Mouse (Mus musculus) limb, embryonic 14.5 days (tissue): ENCODE data around the gene Mnt. TPM values are rescaled to one million over a fixed set of nuclear protein-coding genes. Genes with fewer than 3 reads are reported as not detected.

ENCODE experiments used
- ATAC-seq: fragments of 200-750 bp; cut with Nextera tagmentation; 2 replicates; pipeline ENCODE4 v1.8.0; 2017; ENCODE audit warnings: low read depth, moderate number of reproducible peaks, moderate TSS enrichment; ENCODE audit not compliant: low FRiP score
- DNase-seq: peaks from one replicate; pipeline ENCODE4 v3.0.0-alpha.2; 2015; ENCODE audit warnings: low spot score
- H3K27ac ChIP-seq: fragments of 300-500 bp; sonication (generic); replicated peaks from 2 replicates; pipeline ENCODE4 v1.5.1; 2014; ENCODE audit warnings: low read depth, mild to moderate bottlenecking, low read length, moderate library complexity, mixed read lengths
- H3K27me3 ChIP-seq: fragments of 300-500 bp; sonication (generic); 2 replicates; pipeline ENCODE4 v1.6.1; 2014; ENCODE audit warnings: low read length, mixed read lengths; ENCODE audit not compliant: control insufficient read depth, insufficient read depth
- H3K36me3 ChIP-seq: fragments of 300-500 bp; sonication (generic); 2 replicates; pipeline ENCODE4 v1.6.1; 2014; ENCODE audit warnings: mild to moderate bottlenecking, low read length, moderate library complexity, mixed read lengths; ENCODE audit not compliant: control insufficient read depth, insufficient read depth
- H3K4me1 ChIP-seq: fragments of 300-500 bp; sonication (generic); 2 replicates; pipeline ENCODE4 v1.6.1; 2014; ENCODE audit warnings: antibody characterized with exemption, low read length, mixed read lengths; ENCODE audit not compliant: control insufficient read depth, insufficient read depth
- H3K4me2 ChIP-seq: fragments of 300-500 bp; sonication (generic); replicated peaks from 2 replicates; pipeline ENCODE4 v1.6.1; 2014; ENCODE audit warnings: low read depth, mild to moderate bottlenecking, low read length, moderate library complexity; ENCODE audit not compliant: severe bottlenecking
- H3K4me3 ChIP-seq: fragments of 300-500 bp; sonication (generic); replicated peaks from 2 replicates; pipeline ENCODE4 v1.5.1; 2014; ENCODE audit warnings: low read length
- H3K9ac ChIP-seq: fragments of 300-500 bp; sonication (generic); 2 replicates; pipeline ENCODE4 v1.6.1; 2014; ENCODE audit warnings: mild to moderate bottlenecking, low read depth, low read length, moderate library complexity; ENCODE audit not compliant: severe bottlenecking
- H3K9me3 ChIP-seq: fragments of 300-500 bp; sonication (generic); 2 replicates; pipeline ENCODE4 v1.6.1; 2016; ENCODE audit warnings: low read length; ENCODE audit not compliant: control insufficient read depth
- POLR2A ChIP-seq: fragments of 200-500 bp; IDR thresholded peaks from 2 replicates; pipeline ENCODE4 v1.8.0; 2012; ENCODE audit warnings: inconsistent platforms, mild to moderate bottlenecking, moderate library complexity, borderline replicate concordance; ENCODE audit not compliant: insufficient read depth, insufficient read length; ENCODE audit errors: extremely low read depth
- WGBS: fragments of 180-500 bp; shearing (Covaris S2); extraction: QIAGEN DNeasy Blood & Tissue Kit; methylation state at CpG from one replicate; pipeline ENCODE4 v1.1.7; 2014; 5-methylcytosine and 5-hydroxymethylcytosine counted together
- polyA plus RNA-seq, 2 experiments: library from polyadenylated mRNA; depleted of rRNA in 1 of 2; stranded (reverse) in 1 of 2; unstranded in 1 of 2; fragments of >200 nt; fragmentation: Nextera tagmentation in 1 of 2; extraction: Ambion mirVana in 1 of 2; gene quantifications; 2 replicates each; pipeline versions ENCODE4 v1.2.1 to v1.2.3; 2012 to 2014

Mnt gene
- polyA plus RNA-seq, 2 experiments = 6.0 to 17.9 TPM

GRCm38 (mm10) chr11:74839860-74840715, 9.4 kb downstream of the Mnt start:
- H3K4me3 ChIP-seq = no peak overlapping the region
- H3K4me2 ChIP-seq = no peak overlapping the region
- H3K4me1 ChIP-seq = peaks cover 16% of the 10 kb centered on the region; the same call in 1 of the 2 replicates
- DNase-seq (no peak), ATAC-seq (no peak)
- H3K27ac ChIP-seq = no peak overlapping the region
- H3K9ac ChIP-seq = no peak overlapping the region
- no peaks in the 10 kb centered on the region for H3K9me3 ChIP-seq
- no peaks in the 10 kb centered on the region for H3K27me3 ChIP-seq
- WGBS = 94% methylated on average over 19 of the region's 19 CpGs
- H3K36me3 ChIP-seq = peaks cover 48% of the 10 kb centered on the region
- no peak for TF ChIP-seq POLR2A

- Histone ChIP-seq H3K4me3 (no peak overlapping the region), H3K4me2 (no peak overlapping the region), H3K4me1 (peaks cover 16% of the 10 kb centered on the region; the same call in 1 of the 2 replicates), H3K36me3 (peaks cover 50% of the 10 kb centered on the region), H3K27ac (no peak overlapping the region), H3K9me3 (peaks cover 3% of the 10 kb centered on the region; the same call in 1 of the 2 replicates), H3K27me3 (no peaks in the 10 kb centered on the region), H3K9ac (no peak overlapping the region)
- DNase-seq = no peak
- 93% methylated on average over 8 of the region's 8 CpGs for WGBS
- no peak for ATAC-seq
- TF ChIP-seq POLR2A = no peak
Measured at GRCm38 (mm10) chr11:74840739-74841138, 10.0 kb downstream of the Mnt start.

- H3K36me3 ChIP-seq = peaks cover 52% of the 10 kb centered on the region
- no peak overlapping the region for H3K4me2 ChIP-seq
- H3K4me3 ChIP-seq = no peak overlapping the region
- H3K9ac ChIP-seq = no peak overlapping the region
- H3K9me3 ChIP-seq = peaks cover 4% of the 10 kb centered on the region; the same call in 1 of the 2 replicates
- TF ChIP-seq POLR2A = no peak
- DNase-seq = no peak
- H3K27me3 ChIP-seq = no peaks in the 10 kb centered on the region
- H3K4me1 ChIP-seq = peaks cover 16% of the 10 kb centered on the region; the same call in 1 of the 2 replicates
- H3K27ac ChIP-seq = no peak overlapping the region
- no peak for ATAC-seq
- WGBS = 87% methylated on average over 9 of the region's 9 CpGs
Measured at GRCm38 (mm10) chr11:74841366-74841765, 10.6 kb downstream of the Mnt start.

- Histone ChIP-seq H3K4me1 (peaks cover 12% of the 10 kb centered on the region; the same call in 1 of the 2 replicates), H3K36me3 (peaks cover 47% of the 10 kb centered on the region), H3K9ac (no peak overlapping the region), H3K27ac (no peak overlapping the region), H3K4me2 (no peak overlapping the region), H3K27me3 (no peaks in the 10 kb centered on the region), H3K4me3 (no peak overlapping the region), H3K9me3 (peaks cover 4% of the 10 kb centered on the region; the same call in 1 of the 2 replicates)
- WGBS = 80% methylated on average over 13 of the region's 13 CpGs
- TF ChIP-seq POLR2A = no peak
- ATAC-seq (no peak), DNase-seq (no peak)
Measured at GRCm38 (mm10) chr11:74842045-74842444, 11.3 kb downstream of the Mnt start.

- DNase-seq (no peak), ATAC-seq (no peak)
- H3K4me2 ChIP-seq = no peak overlapping the region
- WGBS = 89% methylated on average over 17 of the region's 22 CpGs
- peaks cover 4% of the 10 kb centered on the region; the same call in 1 of the 2 replicates for H3K9me3 ChIP-seq
- no peak overlapping the region for H3K27ac ChIP-seq
- peaks cover 47% of the 10 kb centered on the region for H3K36me3 ChIP-seq
- H3K4me3 ChIP-seq = no peak overlapping the region
- TF ChIP-seq POLR2A = no peak
- 0 out of 2 replicates have a peak, but pooled peaks cover 7% of the 10 kb centered on the region for H3K4me1 ChIP-seq
- no peak overlapping the region for H3K9ac ChIP-seq
- no peaks in the 10 kb centered on the region for H3K27me3 ChIP-seq
Measured at GRCm38 (mm10) chr11:74842656-74843434, 12.1 kb downstream of the Mnt start.
